Mouse (Mus musculus): ENCODE measurements around the gene Fam240b. TPM values are rescaled to one million over a fixed set of nuclear protein-coding genes. Genes with fewer than 3 reads are reported as not detected.

Fam240b gene
- polyA plus RNA-seq, 1 experiment from 2014 or later, result 0.16 TPM

Other genes with a start within 250 kb of the Fam240b start
- gene Cdc14b, start 222.5 kb downstream of the Fam240b start, polyA plus RNA-seq (2015; fragmentation: Nextera tagmentation; extraction: Ambion mirVana), result 1.5 and 2.3 TPM in 2 replicates
- 10.7 and 11.5 TPM in 2 replicates for gene Aaed1, start 185.1 kb downstream of the Fam240b start, polyA plus RNA-seq (2015; fragmentation: Nextera tagmentation; extraction: Ambion mirVana)
- 153 and 163 TPM in 2 replicates for gene Ctsl, start 126.9 kb downstream of the Fam240b start, polyA plus RNA-seq (2015; fragmentation: Nextera tagmentation; extraction: Ambion mirVana)
- 29.3 and 31.4 TPM in 2 replicates for gene Cdk20, start 65.5 kb downstream of the Fam240b start, polyA plus RNA-seq (2015; fragmentation: Nextera tagmentation; extraction: Ambion mirVana)

Data from midbrain, embryonic 16.5 days (tissue).